Mouse (Mus musculus): Measurements from ENCODE around the gene Ivd. TPM values are rescaled to one million over a fixed set of nuclear protein-coding genes. Genes with fewer than 3 reads are reported as not detected.

Ivd gene
- polyA plus RNA-seq, 1 experiment = 41.4 TPM

GRCm38 (mm10) chr2:118903333-118903741 lies 41.6 kb downstream of the Ivd start:
- Histone ChIP-seq H3K4me1 (ENCODE audit: control insufficient read depth, insufficient read depth, low read length) (peaks cover 14% of the 10 kb centered on the region; the same call in 1 of the 2 replicates), H3K4me3 (ENCODE audit: insufficient read depth, low read length) (no peak overlapping the region), H3K27ac (ENCODE audit: insufficient read depth, low read length) (no peak overlapping the region)
- TF ChIP-seq POLR2A (IDR thresholded peaks at IDR 0.05; ENCODE audit: low read depth, low read length) (no peak), CTCF (IDR thresholded peaks at IDR 0.05; ENCODE audit: borderline replicate concordance, insufficient read depth, low read length) (no peak)

- Histone ChIP-seq H3K27ac (ENCODE audit: insufficient read depth, low read length) (no peak overlapping the region), H3K4me3 (ENCODE audit: insufficient read depth, low read length) (no peak overlapping the region), H3K4me1 (ENCODE audit: control insufficient read depth, insufficient read depth, low read length) (peaks cover 14% of the 10 kb centered on the region; the same call in 1 of the 2 replicates)
- TF ChIP-seq CTCF (IDR thresholded peaks at IDR 0.05; ENCODE audit: borderline replicate concordance, insufficient read depth, low read length) (no peak), POLR2A (IDR thresholded peaks at IDR 0.05; ENCODE audit: low read depth, low read length) (no peak)
These were observed 43.8 kb downstream of the Ivd start for GRCm38 (mm10) chr2:118905433-118906117.

GRCm38 (mm10) chr2:118906118-118906492 lies 44.4 kb downstream of the Ivd start:
- Histone ChIP-seq H3K27ac (ENCODE audit: insufficient read depth, low read length) (no peak overlapping the region), H3K4me3 (ENCODE audit: insufficient read depth, low read length) (no peak overlapping the region), H3K4me1 (ENCODE audit: control insufficient read depth, insufficient read depth, low read length) (peaks cover 14% of the 10 kb centered on the region; the same call in 1 of the 2 replicates)
- no peak for TF ChIP-seq CTCF (IDR thresholded peaks at IDR 0.05; ENCODE audit: borderline replicate concordance, insufficient read depth, low read length)
- no peak for TF ChIP-seq POLR2A (IDR thresholded peaks at IDR 0.05; ENCODE audit: low read depth, low read length)

GRCm38 (mm10) chr2:118907781-118908180 lies 46.0 kb downstream of the Ivd start:
- Histone ChIP-seq H3K4me1 (ENCODE audit: control insufficient read depth, insufficient read depth, low read length) (peaks cover 14% of the 10 kb centered on the region; the same call in 1 of the 2 replicates), H3K4me3 (ENCODE audit: insufficient read depth, low read length) (no peak overlapping the region), H3K27ac (ENCODE audit: insufficient read depth, low read length) (no peak overlapping the region)
- no peak for TF ChIP-seq POLR2A (IDR thresholded peaks at IDR 0.05; ENCODE audit: low read depth, low read length)
- no peak for TF ChIP-seq CTCF (IDR thresholded peaks at IDR 0.05; ENCODE audit: borderline replicate concordance, insufficient read depth, low read length)

- H3K27ac ChIP-seq (ENCODE audit: insufficient read depth, low read length) = no peak overlapping the region
These were observed 47.4 kb downstream of the Ivd start for GRCm38 (mm10) chr2:118909151-118909550.

GRCm38 (mm10) chr2:118910605-118911278 lies 49.0 kb downstream of the Ivd start:
- Histone ChIP-seq H3K4me1 (ENCODE audit: control insufficient read depth, insufficient read depth, low read length) (peaks cover 5% of the 10 kb centered on the region; the same call in 1 of the 2 replicates), H3K4me3 (ENCODE audit: insufficient read depth, low read length) (no peak overlapping the region), H3K27ac (ENCODE audit: insufficient read depth, low read length) (no peak overlapping the region)
- TF ChIP-seq POLR2A (IDR thresholded peaks at IDR 0.05; ENCODE audit: low read depth, low read length) = no peak
- no peak for TF ChIP-seq CTCF (IDR thresholded peaks at IDR 0.05; ENCODE audit: borderline replicate concordance, insufficient read depth, low read length)

More at GRCm38 (mm10) chr2:118909151-118909550, 47.4 kb downstream of the Ivd start:
- Histone ChIP-seq H3K4me1 (ENCODE audit: control insufficient read depth, insufficient read depth, low read length) (peaks cover 12% of the 10 kb centered on the region; the same call in 1 of the 2 replicates), H3K4me3 (ENCODE audit: insufficient read depth, low read length) (no peak overlapping the region)
- TF ChIP-seq CTCF (IDR thresholded peaks at IDR 0.05; ENCODE audit: borderline replicate concordance, insufficient read depth, low read length) (no peak), POLR2A (IDR thresholded peaks at IDR 0.05; ENCODE audit: low read depth, low read length) (no peak)

- Histone ChIP-seq H3K4me3 (ENCODE audit: insufficient read depth, low read length) (no peak overlapping the region), H3K4me1 (ENCODE audit: control insufficient read depth, insufficient read depth, low read length) (no peaks in the 10 kb centered on the region; the same call in none of the 2 replicates), H3K27ac (ENCODE audit: insufficient read depth, low read length) (no peak overlapping the region)
- TF ChIP-seq CTCF (IDR thresholded peaks at IDR 0.05; ENCODE audit: borderline replicate concordance, insufficient read depth, low read length) (no peak), POLR2A (IDR thresholded peaks at IDR 0.05; ENCODE audit: low read depth, low read length) (no peak)
These were observed 51.0 kb downstream of the Ivd start for GRCm38 (mm10) chr2:118912706-118913105.

- Histone ChIP-seq H3K4me1 (ENCODE audit: control insufficient read depth, insufficient read depth, low read length) (no peaks in the 10 kb centered on the region; the same call in none of the 2 replicates), H3K4me3 (ENCODE audit: insufficient read depth, low read length) (no peak overlapping the region), H3K27ac (ENCODE audit: insufficient read depth, low read length) (no peak overlapping the region)
- TF ChIP-seq CTCF (IDR thresholded peaks at IDR 0.05; ENCODE audit: borderline replicate concordance, insufficient read depth, low read length) = no peak
- no peak for TF ChIP-seq POLR2A (IDR thresholded peaks at IDR 0.05; ENCODE audit: low read depth, low read length)
These were observed 52.0 kb downstream of the Ivd start for GRCm38 (mm10) chr2:118913551-118914276.

- Histone ChIP-seq H3K27ac (ENCODE audit: insufficient read depth, low read length) (no peak overlapping the region), H3K4me1 (ENCODE audit: control insufficient read depth, insufficient read depth, low read length) (no peaks in the 10 kb centered on the region; the same call in none of the 2 replicates), H3K4me3 (ENCODE audit: insufficient read depth, low read length) (no peak overlapping the region)
- TF ChIP-seq POLR2A (IDR thresholded peaks at IDR 0.05; ENCODE audit: low read depth, low read length) (no peak), CTCF (IDR thresholded peaks at IDR 0.05; ENCODE audit: borderline replicate concordance, insufficient read depth, low read length) (no peak)
These were observed 52.9 kb downstream of the Ivd start for GRCm38 (mm10) chr2:118914685-118915084.
